Mouse (Mus musculus) forebrain, embryonic 16.5 days (tissue): ENCODE measurements around the gene Ascc2. TPM values are rescaled to one million over a fixed set of nuclear protein-coding genes. Genes with fewer than 3 reads are reported as not detected.
"Not testable (repeated sequence)": the region's sequence is repeated elsewhere in the genome, so short reads cannot be mapped to it uniquely, and the experiment has no call there.

Experiments used
- ATAC-seq: fragments of 200-750 bp; cut with Nextera tagmentation; 2 replicates; pipeline ENCODE4 v1.8.0; 2017; ENCODE audit warnings: mild to moderate bottlenecking, moderate library complexity
- H3K27ac ChIP-seq: fragments of 300-500 bp; sonication (generic); 2 replicates; pipeline ENCODE4 v1.5.1; 2014; ENCODE audit warnings: low read length, control low read depth
- H3K27me3 ChIP-seq: fragments of 300-500 bp; sonication (generic); replicated peaks from 2 replicates; pipeline ENCODE4 v1.6.1; 2014; ENCODE audit warnings: low read length; ENCODE audit not compliant: control insufficient read depth, insufficient read depth
- H3K36me3 ChIP-seq: fragments of 300-500 bp; sonication (generic); 2 replicates; pipeline ENCODE4 v1.6.1; 2014; ENCODE audit not compliant: control insufficient read depth, insufficient read depth
- H3K4me1 ChIP-seq: fragments of 300-500 bp; sonication (generic); replicated peaks from 2 replicates; pipeline ENCODE4 v1.6.1; 2014; ENCODE audit warnings: low read length; ENCODE audit not compliant: control insufficient read depth, insufficient read depth
- H3K4me2 ChIP-seq: fragments of 300-500 bp; sonication (generic); 2 replicates; pipeline ENCODE4 v1.6.1; 2014; ENCODE audit warnings: mild to moderate bottlenecking, low read length, control low read depth
- H3K4me3 ChIP-seq: fragments of 300-500 bp; sonication (generic); replicated peaks from 2 replicates; pipeline ENCODE4 v1.5.1; 2014; ENCODE audit warnings: mild to moderate bottlenecking, low read length, control low read depth
- H3K9ac ChIP-seq: fragments of 300-500 bp; sonication (generic); replicated peaks from 2 replicates; pipeline ENCODE4 v1.6.1; 2014; ENCODE audit warnings: low read depth, low read length, control low read depth
- H3K9me3 ChIP-seq: fragments of 300-500 bp; sonication (generic); 2 replicates; pipeline ENCODE4 v1.6.1; 2016; ENCODE audit warnings: low read length; ENCODE audit not compliant: control insufficient read depth
- WGBS: fragments of 180-500 bp; shearing (Covaris S2); extraction: QIAGEN DNeasy Blood & Tissue Kit; methylation state at CpG from one replicate; pipeline ENCODE4 v1.1.7; 2014; 5-methylcytosine and 5-hydroxymethylcytosine counted together
- polyA plus RNA-seq: library from polyadenylated mRNA; unstranded; fragments of >200 nt; fragmentation: Nextera tagmentation; extraction: Ambion mirVana; gene quantifications from 2 replicates; pipeline ENCODE4 v1.2.1, GENCODE M21; 2015

The Ascc2 gene
- polyA plus RNA-seq, 1 experiment from 2014 or later = 27.3 TPM

- Histone ChIP-seq H3K27ac (peak overlapping the region; percentile 46), H3K4me1 (peaks cover 20% of the 10 kb centered on the region), H3K9me3 (no peaks in the 10 kb centered on the region), H3K4me3 (peak overlapping the region; percentile 88), H3K27me3 (no peaks in the 10 kb centered on the region), H3K4me2 (peak overlapping the region; percentile 92), H3K9ac (peak overlapping the region; percentile 79), H3K36me3 (0 out of 2 replicates have a peak, but pooled peaks cover 10% of the 10 kb centered on the region)
- ATAC-seq = no peak; the same call in 1 of the 2 replicates
- 6% methylated on average over 12 of the region's 12 CpGs for WGBS
Measured at GRCm38 (mm10) chr11:4703688-4704071, 66.1 kb downstream of the Ascc2 start.

GRCm38 (mm10) chr11:4704072-4704964, 66.8 kb downstream of the Ascc2 start, which contains the start of the genes Uqcr10 and Zmat5:
Gene Uqcr10 (minus strand): TSS chr11:4704342.
Gene Zmat5 (plus strand): TSS chr11:4704678.
- H3K9ac ChIP-seq = peak within 1 kb of the TSS; percentile 79
- H3K9me3 ChIP-seq = no peaks in the 10 kb centered on the region
- H3K4me2 ChIP-seq = peak within 1 kb of the TSS; percentile 92
- H3K36me3 ChIP-seq = 0 out of 2 replicates have a peak, but pooled peaks cover 10% of the 10 kb centered on the region
- H3K27me3 ChIP-seq = no peaks in the 10 kb centered on the region
- under 1% methylated on average over 47 of the region's 47 CpGs for WGBS
- H3K4me1 ChIP-seq = peaks cover 20% of the 10 kb centered on the region
- peak within 1 kb of the TSS; percentile 88 for H3K4me3 ChIP-seq
- peak within 1 kb of the TSS; percentile 46 for H3K27ac ChIP-seq
- ATAC-seq = peak; percentile 99

GRCm38 (mm10) chr11:4705178-4705577, 67.6 kb downstream of the Ascc2 start:
- H3K27ac ChIP-seq = no peak overlapping the region
- 0 out of 2 replicates have a peak, but pooled peaks cover 10% of the 10 kb centered on the region for H3K36me3 ChIP-seq
- no peaks in the 10 kb centered on the region for H3K27me3 ChIP-seq
- H3K9me3 ChIP-seq = no peaks in the 10 kb centered on the region
- peak overlapping the region; percentile 92 for H3K4me2 ChIP-seq
- H3K4me3 ChIP-seq = peak overlapping the region; percentile 88
- peak overlapping the region; percentile 58 for H3K9ac ChIP-seq
- H3K4me1 ChIP-seq = peaks cover 20% of the 10 kb centered on the region
- no peak for ATAC-seq
- WGBS = 4% methylated on average over 4 of the region's 4 CpGs

- not testable (repeated sequence) for ATAC-seq, H3K9ac ChIP-seq, H3K4me1 ChIP-seq, H3K4me3 ChIP-seq, H3K9me3 ChIP-seq, H3K27ac ChIP-seq, H3K27me3 ChIP-seq, H3K4me2 ChIP-seq, H3K36me3 ChIP-seq
- 95% methylated on average over 4 of the region's 4 CpGs for WGBS
Measured at GRCm38 (mm10) chr11:4710188-4710587, 72.6 kb downstream of the Ascc2 start.

GRCm38 (mm10) chr11:4712822-4713221, 75.3 kb downstream of the Ascc2 start:
- Histone ChIP-seq H3K4me1 (peaks cover 4% of the 10 kb centered on the region; the same call in 1 of the 2 replicates), H3K36me3 (no peaks in the 10 kb centered on the region; the same call in 1 of the 2 replicates), H3K4me3 (no peak overlapping the region), H3K27ac (no peak overlapping the region), H3K27me3 (no peaks in the 10 kb centered on the region), H3K9ac (no peak overlapping the region), H3K4me2 (no peak overlapping the region), H3K9me3 (no peaks in the 10 kb centered on the region)
- no peak for ATAC-seq

DNA sequence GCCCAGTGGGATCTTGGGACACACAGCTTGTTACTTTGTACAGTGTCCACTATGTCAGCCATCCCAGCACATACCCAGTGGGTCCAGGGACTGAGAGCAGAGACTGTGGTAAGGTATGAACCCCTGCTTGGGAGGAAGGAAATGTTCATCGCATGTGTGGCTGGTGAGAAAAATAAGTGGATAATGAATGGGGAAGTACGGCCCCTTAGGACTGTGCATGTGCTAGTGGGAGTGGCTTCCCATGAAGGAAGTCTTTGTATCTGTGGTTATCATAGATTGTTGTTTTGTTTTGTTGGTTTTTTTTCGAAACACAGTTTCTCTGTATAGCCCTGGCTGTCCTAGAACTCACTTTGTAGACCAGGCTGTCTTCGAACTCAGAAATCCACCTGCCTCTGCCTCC, 77.2 kb downstream of the Ascc2 start:
- no peak overlapping the region for H3K4me2 ChIP-seq
- no peak overlapping the region for H3K4me3 ChIP-seq
- no peak overlapping the region for H3K9ac ChIP-seq
- H3K36me3 ChIP-seq = no peaks in the 10 kb centered on the region; the same call in 1 of the 2 replicates
- H3K4me1 ChIP-seq = peaks cover 4% of the 10 kb centered on the region; the same call in 1 of the 2 replicates
- no peaks in the 10 kb centered on the region for H3K9me3 ChIP-seq
- H3K27me3 ChIP-seq = no peaks in the 10 kb centered on the region
- WGBS = 89% methylated on average over 4 of the region's 4 CpGs
- H3K27ac ChIP-seq = no peak overlapping the region
- no peak for ATAC-seq

GRCm38 (mm10) chr11:4715596-4715995, 78.0 kb downstream of the Ascc2 start:
- Histone ChIP-seq H3K4me2 (no peak overlapping the region), H3K4me1 (peaks cover 7% of the 10 kb centered on the region; the same call in 1 of the 2 replicates), H3K4me3 (no peak overlapping the region), H3K9ac (no peak overlapping the region), H3K36me3 (no peaks in the 10 kb centered on the region; the same call in 1 of the 2 replicates), H3K27me3 (no peaks in the 10 kb centered on the region), H3K27ac (no peak overlapping the region), H3K9me3 (no peaks in the 10 kb centered on the region)
- no peak for ATAC-seq
- WGBS = 90% methylated on average over 4 of the region's 4 CpGs

DNA sequence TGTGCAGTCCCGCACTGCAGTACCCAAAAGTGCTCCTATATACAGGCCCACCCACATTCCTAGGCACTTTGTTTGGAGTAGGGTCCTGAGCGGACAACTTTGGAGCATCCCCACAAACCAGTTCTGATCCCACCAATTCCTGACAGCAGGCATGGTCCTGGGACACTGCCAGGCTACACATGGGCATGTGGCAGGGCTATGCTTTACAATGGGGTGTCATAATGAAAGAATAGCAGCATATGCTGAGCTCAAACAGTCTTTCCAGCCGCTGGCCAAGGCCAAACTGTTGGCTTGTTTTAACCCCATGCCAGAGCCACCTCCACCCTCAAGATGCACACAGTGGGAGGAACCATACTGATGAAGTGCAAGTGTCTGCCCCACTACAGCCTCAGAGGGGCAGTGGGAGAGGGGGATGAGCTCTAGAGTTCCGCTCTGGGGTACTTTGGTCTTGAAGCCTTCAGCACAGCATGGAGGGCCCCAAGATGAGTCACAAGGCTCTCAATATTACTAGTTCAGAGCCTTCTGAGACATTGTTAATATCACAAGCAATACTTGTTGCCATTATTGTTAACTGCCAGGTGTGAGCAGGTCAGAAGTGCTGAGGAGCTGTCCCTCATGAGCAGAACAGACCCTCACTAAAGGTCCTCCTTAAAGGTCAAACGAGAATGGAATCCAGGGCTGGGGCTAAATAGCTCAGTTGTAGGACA, 79.1 kb downstream of the Ascc2 start:
- Histone ChIP-seq H3K27me3 (no peaks in the 10 kb centered on the region), H3K4me2 (no peak overlapping the region), H3K4me1 (peaks cover 15% of the 10 kb centered on the region; the same call in 1 of the 2 replicates), H3K9ac (no peak overlapping the region), H3K9me3 (no peaks in the 10 kb centered on the region), H3K36me3 (no peaks in the 10 kb centered on the region; the same call in 1 of the 2 replicates), H3K4me3 (no peak overlapping the region), H3K27ac (no peak overlapping the region)
- ATAC-seq = 0 out of 2 replicates have a peak, but pooled peaks have one; percentile 28
- WGBS = 77% methylated on average over 5 of the region's 5 CpGs

- no peak for ATAC-seq
- no peak overlapping the region for H3K9ac ChIP-seq
Measured at GRCm38 (mm10) chr11:4718548-4718947, 81.0 kb downstream of the Ascc2 start.

More at GRCm38 (mm10) chr11:4718548-4718947, 81.0 kb downstream of the Ascc2 start:
- H3K27me3 ChIP-seq = no peaks in the 10 kb centered on the region
- H3K9me3 ChIP-seq = no peaks in the 10 kb centered on the region
- H3K4me1 ChIP-seq = peaks cover 15% of the 10 kb centered on the region; the same call in 1 of the 2 replicates
- H3K4me2 ChIP-seq = no peak overlapping the region
- H3K36me3 ChIP-seq = no peaks in the 10 kb centered on the region
- H3K27ac ChIP-seq = no peak overlapping the region
- H3K4me3 ChIP-seq = no peak overlapping the region
- WGBS = 77% methylated on average over 5 of the region's 5 CpGs
